Mouse (Mus musculus): ENCODE results near the gene Tle3. TPM values are rescaled to one million over a fixed set of nuclear protein-coding genes. Genes with fewer than 3 reads are reported as not detected.

Gene Tle3
- polyA plus RNA-seq, 1 experiment from 2014 or later = 65.9 TPM

DNA sequence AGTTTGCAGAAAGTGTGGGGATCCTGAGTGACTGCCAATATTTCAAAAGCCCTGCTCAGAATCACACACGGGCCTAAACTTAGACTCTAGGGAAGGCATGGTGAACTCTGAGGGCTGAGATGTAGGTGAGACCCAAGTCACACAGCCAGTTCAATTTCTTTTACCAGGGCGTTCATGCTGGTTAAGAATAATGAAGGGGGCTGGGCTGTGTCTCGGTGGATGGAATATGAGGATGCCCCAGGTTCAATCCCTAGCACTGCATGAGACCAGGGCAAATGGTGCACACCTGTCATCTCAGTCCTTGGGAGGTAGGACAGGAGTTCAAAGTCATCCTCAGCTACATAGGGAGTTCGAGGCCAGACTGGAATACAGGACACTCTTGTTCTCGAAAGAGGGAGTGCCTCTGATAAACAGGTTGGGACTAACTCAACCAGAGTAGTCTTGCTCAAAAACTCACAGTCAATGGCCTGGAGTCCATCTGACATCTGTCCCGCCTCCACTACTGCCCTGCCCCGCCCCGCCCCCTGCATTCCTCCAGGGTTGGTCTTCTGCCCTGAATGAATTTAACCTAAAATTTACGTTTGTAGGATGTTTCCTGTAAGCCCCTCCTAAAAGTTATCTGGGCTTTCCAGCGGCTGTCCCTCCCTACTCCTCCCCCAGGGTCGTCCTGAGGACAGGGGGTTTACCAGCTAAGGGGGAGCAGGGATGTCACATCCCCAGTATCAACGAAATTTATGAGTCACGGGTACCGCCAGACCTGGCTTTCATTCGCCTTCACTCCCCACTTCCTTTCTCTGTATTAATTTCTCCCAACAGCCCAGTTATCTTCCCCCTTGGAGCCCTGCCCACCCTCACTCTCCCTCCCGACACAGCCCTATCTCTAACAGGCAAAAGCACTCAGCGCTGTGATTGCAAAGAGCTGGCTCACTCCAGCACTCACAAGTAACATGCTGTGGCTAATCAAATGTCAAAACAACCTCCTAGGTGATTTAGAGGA, 35.3 kb upstream of the Tle3 start:
- WGBS = 43% methylated on average over 17 of the region's 17 CpGs
- no peaks in the 10 kb centered on the region for H3K36me3 ChIP-seq
- H3K4me3 ChIP-seq = no peak overlapping the region
- no peak for ATAC-seq (ENCODE audit: low FRiP score, low read depth)
- no peak overlapping the region for H3K9ac ChIP-seq (replicated peaks)
- H3K4me2 ChIP-seq (replicated peaks) = no peak overlapping the region
- peaks cover 65% of the 10 kb centered on the region for H3K27me3 ChIP-seq
- no peaks in the 10 kb centered on the region for H3K9me3 ChIP-seq
- H3K4me1 ChIP-seq = peaks cover 13% of the 10 kb centered on the region
- no peak overlapping the region for H3K27ac ChIP-seq (replicated peaks)

DNA sequence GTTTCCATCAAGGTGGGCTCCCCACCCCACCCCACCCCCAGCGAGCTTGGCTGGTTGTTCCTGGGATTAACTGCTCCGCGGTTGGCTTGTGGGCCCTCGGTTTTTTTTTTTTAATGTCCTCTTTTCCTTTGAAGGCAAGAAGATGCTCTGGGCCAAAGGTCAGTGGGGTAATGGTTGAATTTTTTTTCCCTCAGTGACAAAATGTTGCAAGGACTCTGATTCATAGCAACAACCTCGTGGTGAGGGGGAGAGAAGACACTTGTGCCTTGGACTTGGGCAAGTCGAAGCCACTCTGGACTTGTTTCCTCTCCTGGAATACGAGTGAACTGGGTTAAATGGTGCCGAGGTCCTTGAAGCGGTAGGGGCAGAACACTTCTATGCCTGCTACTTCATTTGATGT, 34.5 kb upstream of the Tle3 start:
- Histone ChIP-seq H3K4me1 (peaks cover 13% of the 10 kb centered on the region), H3K27ac (replicated peaks) (no peak overlapping the region), H3K9me3 (no peaks in the 10 kb centered on the region), H3K9ac (replicated peaks) (no peak overlapping the region), H3K4me3 (no peak overlapping the region), H3K36me3 (no peaks in the 10 kb centered on the region), H3K4me2 (replicated peaks) (no peak overlapping the region), H3K27me3 (peaks cover 70% of the 10 kb centered on the region)
- ATAC-seq (ENCODE audit: low FRiP score, low read depth) = no peak
- WGBS = 28% methylated on average over 9 of the region's 9 CpGs

DNA sequence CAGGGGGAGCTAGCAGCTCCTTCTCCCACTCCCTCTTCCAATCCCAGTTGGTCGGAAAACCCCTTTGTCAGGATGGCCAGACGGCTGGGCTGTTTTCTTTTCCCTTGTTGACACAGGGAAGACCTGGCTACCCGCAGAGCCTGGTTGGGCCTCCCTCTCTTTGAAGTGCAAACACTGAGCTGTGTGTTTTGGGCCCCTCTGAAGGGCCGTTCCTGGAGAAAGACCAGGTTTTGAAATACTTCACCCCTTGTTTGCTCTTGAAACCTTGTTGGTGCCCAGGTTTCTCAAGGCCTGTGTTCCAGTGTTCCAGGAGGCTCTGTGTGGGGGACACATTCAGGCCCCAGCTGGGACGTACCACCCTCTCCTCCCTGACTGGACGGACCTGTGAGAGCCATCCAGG, 32.9 kb upstream of the Tle3 start:
- peaks cover 13% of the 10 kb centered on the region for H3K4me1 ChIP-seq

DNA sequence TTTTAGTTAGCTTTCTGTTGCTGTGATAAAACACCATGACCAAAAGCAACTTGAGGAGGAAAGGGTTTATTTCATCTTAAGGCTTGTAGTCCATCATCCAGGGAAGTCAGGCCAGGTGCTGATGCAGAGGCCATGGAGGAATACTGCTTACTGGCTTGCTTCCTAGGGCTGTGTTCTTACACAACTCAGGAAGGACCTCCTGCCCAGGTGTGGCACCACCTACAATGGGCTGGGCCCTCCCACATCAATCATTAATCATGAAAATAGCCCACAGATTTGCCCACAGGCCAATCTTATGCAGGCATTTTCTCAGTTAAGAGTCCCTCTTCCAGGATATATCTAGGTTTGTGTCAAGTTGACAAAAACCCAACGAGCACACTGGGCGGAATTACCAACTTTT, 31.8 kb upstream of the Tle3 start:
- H3K36me3 ChIP-seq = no peaks in the 10 kb centered on the region
- ATAC-seq (ENCODE audit: low FRiP score, low read depth) = no peak
- no peaks in the 10 kb centered on the region for H3K9me3 ChIP-seq
- H3K9ac ChIP-seq (replicated peaks) = no peak overlapping the region
- 92% methylated on average over 2 of the region's 2 CpGs for WGBS
- H3K4me2 ChIP-seq (replicated peaks) = no peak overlapping the region
- no peak overlapping the region for H3K4me3 ChIP-seq
- H3K4me1 ChIP-seq = peaks cover 13% of the 10 kb centered on the region
- no peak overlapping the region for H3K27ac ChIP-seq (replicated peaks)
- H3K27me3 ChIP-seq = peaks cover 75% of the 10 kb centered on the region

More for the DNA sequence above, 32.9 kb upstream of the Tle3 start:
- H3K36me3 ChIP-seq = no peaks in the 10 kb centered on the region
- peaks cover 69% of the 10 kb centered on the region for H3K27me3 ChIP-seq
- no peaks in the 10 kb centered on the region for H3K9me3 ChIP-seq
- no peak overlapping the region for H3K4me2 ChIP-seq (replicated peaks)
- H3K9ac ChIP-seq (replicated peaks) = no peak overlapping the region
- 18% methylated on average over 6 of the region's 6 CpGs for WGBS
- no peak overlapping the region for H3K27ac ChIP-seq (replicated peaks)
- ATAC-seq (ENCODE audit: low FRiP score, low read depth) = no peak
- no peak overlapping the region for H3K4me3 ChIP-seq

DNA sequence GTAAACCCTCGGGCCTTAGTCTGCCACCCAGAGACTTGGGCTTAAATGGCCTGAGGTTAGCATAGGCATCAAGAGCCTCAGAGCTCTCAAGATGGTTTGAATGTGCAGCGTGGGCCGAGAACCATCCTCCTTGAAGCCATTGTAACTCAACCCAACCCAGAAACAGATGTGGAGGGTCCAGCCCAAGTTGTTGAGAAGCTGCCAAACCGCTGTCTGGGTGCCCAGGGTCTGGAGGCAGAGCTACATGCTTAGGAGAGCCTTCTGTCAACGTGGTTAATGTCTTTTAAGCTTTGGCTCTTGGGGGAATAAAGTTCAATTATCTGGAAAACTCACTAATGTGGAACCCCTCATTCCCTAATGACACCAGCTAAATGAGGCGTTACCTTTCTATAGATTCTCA, 29.9 kb upstream of the Tle3 start:
- no peak overlapping the region for H3K9ac ChIP-seq (replicated peaks)
- no peak overlapping the region for H3K4me2 ChIP-seq (replicated peaks)
- 65% methylated on average over 6 of the region's 6 CpGs for WGBS
- no peak overlapping the region for H3K27ac ChIP-seq (replicated peaks)
- peaks cover 9% of the 10 kb centered on the region for H3K4me1 ChIP-seq
- no peaks in the 10 kb centered on the region for H3K36me3 ChIP-seq
- no peaks in the 10 kb centered on the region for H3K9me3 ChIP-seq
- H3K27me3 ChIP-seq = peaks cover 64% of the 10 kb centered on the region
- H3K4me3 ChIP-seq = no peak overlapping the region
- ATAC-seq (ENCODE audit: low FRiP score, low read depth) = no peak

DNA sequence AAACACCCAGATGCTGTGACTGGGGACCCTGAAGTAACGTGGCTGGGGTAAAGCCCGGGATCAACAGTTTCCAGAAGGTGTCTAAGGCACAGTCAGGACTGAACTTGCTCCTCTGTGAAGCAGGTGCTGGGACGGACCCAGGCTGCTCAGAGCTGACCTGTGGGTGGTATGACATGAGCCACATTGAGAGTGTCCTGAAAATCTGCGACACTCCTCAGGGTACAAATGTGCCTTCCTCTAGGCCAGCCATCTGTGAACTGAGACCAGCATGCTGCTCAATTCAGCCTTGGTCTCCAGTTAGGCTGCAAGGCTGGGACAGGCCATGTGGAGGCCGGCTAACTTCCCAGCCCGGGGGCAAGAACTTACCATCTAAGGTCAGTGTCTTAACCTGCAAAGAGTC, 27.5 kb upstream of the Tle3 start:
- Histone ChIP-seq H3K27ac (replicated peaks) (no peak overlapping the region), H3K9me3 (no peaks in the 10 kb centered on the region), H3K4me1 (peaks cover 10% of the 10 kb centered on the region), H3K36me3 (no peaks in the 10 kb centered on the region), H3K9ac (replicated peaks) (no peak overlapping the region), H3K4me2 (replicated peaks) (no peak overlapping the region), H3K4me3 (no peak overlapping the region), H3K27me3 (peaks cover 62% of the 10 kb centered on the region)
- WGBS = 78% methylated on average over 6 of the region's 6 CpGs
- ATAC-seq (ENCODE audit: low FRiP score, low read depth) = no peak

DNA sequence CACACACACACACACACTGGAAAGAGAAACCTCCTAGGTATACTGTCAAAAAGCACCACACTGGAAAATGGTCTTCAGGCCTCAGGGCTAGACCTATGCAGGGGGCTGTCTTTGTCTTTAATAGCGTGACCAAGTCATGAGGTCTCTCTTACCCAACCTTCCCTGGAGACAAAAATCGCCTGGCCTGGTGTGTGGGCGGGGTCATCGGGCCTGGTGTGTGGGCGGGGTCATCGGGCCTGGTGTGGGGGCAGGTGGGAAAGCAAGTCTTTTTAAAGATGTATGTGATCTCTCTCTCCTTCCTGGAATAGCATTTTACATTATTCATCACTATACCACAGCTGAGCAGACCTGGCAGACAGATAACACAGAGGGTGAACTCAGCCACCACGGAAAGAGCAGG, 25.2 kb upstream of the Tle3 start:
- Histone ChIP-seq H3K9ac (replicated peaks) (no peak overlapping the region), H3K4me2 (replicated peaks) (no peak overlapping the region), H3K27ac (replicated peaks) (0 out of 2 replicates have a peak overlapping the region, but pooled peaks have one; percentile 15), H3K4me1 (peaks cover 17% of the 10 kb centered on the region), H3K36me3 (no peaks in the 10 kb centered on the region), H3K9me3 (no peaks in the 10 kb centered on the region), H3K27me3 (peaks cover 53% of the 10 kb centered on the region), H3K4me3 (no peak overlapping the region)
- WGBS = 26% methylated on average over 7 of the region's 7 CpGs
- ATAC-seq (ENCODE audit: low FRiP score, low read depth) = peak; percentile 19; the same call in 1 of the 2 replicates

DNA sequence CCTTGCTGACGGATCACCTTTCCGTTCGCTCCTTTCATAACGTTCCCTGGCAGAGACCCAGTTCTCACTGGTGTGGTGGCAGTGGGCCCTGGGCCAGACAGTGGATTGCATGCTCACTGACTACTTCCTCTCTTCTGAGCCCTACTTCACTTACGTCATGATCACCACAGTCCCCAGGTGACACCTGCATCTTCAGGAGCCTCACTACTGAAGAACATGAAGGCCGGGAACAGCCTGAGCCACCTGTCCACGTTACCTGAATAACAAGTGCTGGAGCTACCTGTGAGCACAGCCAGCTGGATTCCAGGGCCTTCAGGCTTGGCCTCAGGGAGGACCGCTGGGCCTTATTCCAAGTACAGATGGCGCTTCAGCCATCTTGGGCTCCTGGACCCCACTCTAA, 24.1 kb upstream of the Tle3 start:
- Histone ChIP-seq H3K36me3 (no peaks in the 10 kb centered on the region), H3K4me1 (peaks cover 17% of the 10 kb centered on the region), H3K4me2 (replicated peaks) (no peak overlapping the region), H3K9me3 (no peaks in the 10 kb centered on the region), H3K27ac (replicated peaks) (no peak overlapping the region), H3K4me3 (no peak overlapping the region), H3K9ac (replicated peaks) (no peak overlapping the region), H3K27me3 (peaks cover 56% of the 10 kb centered on the region)
- 92% methylated on average over 9 of the region's 9 CpGs for WGBS
- ATAC-seq (ENCODE audit: low FRiP score, low read depth) = no peak

DNA sequence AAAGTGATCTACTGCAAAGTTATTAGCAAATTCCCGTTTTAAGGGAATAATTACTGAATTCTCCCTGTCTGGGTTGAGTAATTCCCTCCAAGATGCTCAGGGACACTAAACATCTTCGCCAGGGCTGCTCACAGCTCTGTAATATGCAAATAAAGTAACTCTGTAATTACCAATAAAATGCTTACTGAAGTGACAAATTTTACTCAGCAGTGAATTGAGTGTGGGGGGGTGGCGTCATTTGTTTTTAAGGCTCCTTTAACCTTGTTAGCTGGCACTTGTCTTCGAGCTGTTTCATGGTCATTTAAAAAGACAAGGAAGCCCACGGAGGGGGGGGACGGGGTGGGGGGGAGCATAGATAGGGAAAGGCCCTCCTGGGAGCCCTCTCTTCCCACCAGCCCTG, 23.6 kb upstream of the Tle3 start:
- Histone ChIP-seq H3K9ac (replicated peaks) (no peak overlapping the region), H3K36me3 (no peaks in the 10 kb centered on the region), H3K4me3 (no peak overlapping the region), H3K4me2 (replicated peaks) (no peak overlapping the region), H3K27ac (replicated peaks) (no peak overlapping the region), H3K4me1 (peaks cover 17% of the 10 kb centered on the region), H3K27me3 (peaks cover 55% of the 10 kb centered on the region), H3K9me3 (no peaks in the 10 kb centered on the region)
- no peak for ATAC-seq (ENCODE audit: low FRiP score, low read depth)
- WGBS = 62% methylated on average over 6 of the region's 6 CpGs

DNA sequence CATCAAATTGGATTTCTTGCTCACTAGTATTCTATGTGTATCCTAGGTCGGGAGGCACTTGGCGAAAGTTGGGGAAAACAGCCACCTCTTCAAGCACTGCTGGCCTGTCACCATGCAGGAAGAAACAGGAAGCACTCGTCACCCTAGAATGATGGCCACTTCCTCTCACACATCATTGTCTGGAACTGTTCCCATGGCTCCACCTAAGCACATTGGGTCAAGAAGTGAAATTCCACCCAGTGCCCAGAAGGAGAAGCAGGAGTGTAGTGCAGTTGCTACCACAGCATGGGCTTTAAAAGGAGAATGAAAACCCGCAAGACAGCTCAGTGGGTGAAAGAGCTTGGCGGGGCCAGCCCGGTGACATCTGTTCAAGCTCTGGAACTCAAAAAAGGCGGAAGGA, 22.5 kb upstream of the Tle3 start:
- WGBS = 87% methylated on average over 7 of the region's 7 CpGs
- ATAC-seq (ENCODE audit: low FRiP score, low read depth) = no peak
- H3K27ac ChIP-seq (replicated peaks) = no peak overlapping the region
- no peak overlapping the region for H3K4me3 ChIP-seq
- H3K9me3 ChIP-seq = no peaks in the 10 kb centered on the region
- peaks cover 54% of the 10 kb centered on the region for H3K27me3 ChIP-seq
- no peak overlapping the region for H3K4me2 ChIP-seq (replicated peaks)
- H3K9ac ChIP-seq (replicated peaks) = no peak overlapping the region
- no peaks in the 10 kb centered on the region for H3K36me3 ChIP-seq
- peaks cover 17% of the 10 kb centered on the region for H3K4me1 ChIP-seq

DNA sequence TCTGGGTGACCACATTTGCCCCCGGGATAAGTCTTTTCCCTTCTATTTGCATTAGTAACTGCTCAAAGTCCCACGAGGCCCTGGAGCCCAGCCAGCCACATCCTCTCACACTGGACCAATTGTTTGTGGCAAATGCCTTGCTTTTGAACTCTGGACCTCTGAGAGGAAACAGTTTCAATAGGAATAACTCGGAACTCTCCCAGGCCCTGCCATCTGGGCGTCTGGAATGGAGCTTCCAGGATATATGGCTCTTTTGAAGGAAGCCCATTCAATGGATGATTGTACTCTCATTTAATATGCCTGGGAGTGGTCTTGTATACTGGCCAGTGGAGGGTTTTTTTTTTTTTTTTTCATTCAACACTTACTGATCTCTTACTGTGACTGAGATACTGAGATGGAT, 21.0 kb upstream of the Tle3 start:
- ATAC-seq (ENCODE audit: low FRiP score, low read depth) = 0 out of 2 replicates have a peak, but pooled peaks have one; percentile 16
- 10% methylated on average over 4 of the region's 4 CpGs for WGBS
- Histone ChIP-seq H3K4me2 (replicated peaks) (no peak overlapping the region), H3K9ac (replicated peaks) (no peak overlapping the region), H3K9me3 (no peaks in the 10 kb centered on the region), H3K4me1 (peaks cover 17% of the 10 kb centered on the region), H3K36me3 (no peaks in the 10 kb centered on the region), H3K4me3 (no peak overlapping the region), H3K27me3 (peaks cover 40% of the 10 kb centered on the region), H3K27ac (replicated peaks) (no peak overlapping the region)

DNA sequence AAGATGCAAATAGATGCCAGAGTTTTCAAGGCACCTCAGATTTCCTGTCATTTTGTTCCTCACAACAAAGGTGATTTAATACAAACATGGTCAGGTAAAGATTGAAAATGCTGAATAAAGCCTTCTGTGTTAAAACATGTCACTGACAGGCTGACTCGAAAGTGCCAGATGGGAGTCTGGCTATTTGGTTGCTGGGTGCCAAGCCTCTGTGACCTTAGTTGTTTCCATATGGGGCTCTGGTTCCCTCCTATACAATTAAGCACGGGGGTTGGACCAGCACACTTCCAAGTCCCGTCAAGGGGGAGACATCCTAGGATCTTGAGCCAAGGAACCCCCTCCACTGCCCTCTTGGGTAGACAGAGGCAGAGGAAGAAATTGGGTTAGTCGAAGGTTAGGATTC, 13.2 kb upstream of the Tle3 start:
- H3K9me3 ChIP-seq = 0 out of 2 replicates have a peak, but pooled peaks cover 4% of the 10 kb centered on the region
- H3K27ac ChIP-seq (replicated peaks) = 0 out of 2 replicates have a peak overlapping the region, but pooled peaks have one; percentile 20
- no peak overlapping the region for H3K4me3 ChIP-seq
- H3K27me3 ChIP-seq = peaks cover 37% of the 10 kb centered on the region
- no peaks in the 10 kb centered on the region for H3K36me3 ChIP-seq
- H3K9ac ChIP-seq (replicated peaks) = no peak overlapping the region
- WGBS = 24% methylated on average over 4 of the region's 4 CpGs
- no peak for ATAC-seq (ENCODE audit: low FRiP score, low read depth)
- peaks cover 44% of the 10 kb centered on the region for H3K4me1 ChIP-seq
- no peak overlapping the region for H3K4me2 ChIP-seq (replicated peaks)
